Mouse (Mus musculus) adrenal gland, adult (tissue): ENCODE results near the gene Mdm4.
"Not testable (repeated sequence)": the region's sequence is repeated elsewhere in the genome, so short reads cannot be mapped to it uniquely, and the experiment has no call there.

ENCODE experiments used
- DNase-seq, 2 experiments: peaks; one replicate each; pipeline ENCODE4 v3.0.0; 2022 to 2023; ENCODE audit warnings: low spot score in 1 of 2; ENCODE audit not compliant: inconsistent age in 2 of 2

Gene Mdm4

DNA sequence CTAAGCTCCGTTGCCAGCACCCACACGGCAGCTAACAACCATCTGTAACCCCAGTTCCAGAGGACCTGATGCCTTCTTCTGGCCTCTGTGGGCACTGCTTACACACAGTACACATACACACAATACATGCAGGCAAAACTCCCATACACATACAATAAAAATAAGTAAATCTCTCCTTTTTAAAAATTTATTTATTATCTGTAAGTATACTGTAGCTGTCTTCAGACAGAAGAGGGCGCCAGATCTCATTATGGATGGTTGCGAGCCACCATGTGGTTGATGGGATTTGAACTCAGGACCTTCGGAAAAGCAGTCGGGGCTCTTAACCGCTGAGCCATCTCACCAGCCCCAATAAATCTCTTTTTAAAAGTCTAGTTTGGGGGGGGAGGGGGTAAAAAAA lies 9.0 kb downstream of the Mdm4 start:
- no peak for DNase-seq

- peak in 1 of 2 experiments; percentile 52 for DNase-seq
These were observed 10.0 kb downstream of the Mdm4 start for GRCm38 (mm10) chr1:133020137-133020894.

DNA sequence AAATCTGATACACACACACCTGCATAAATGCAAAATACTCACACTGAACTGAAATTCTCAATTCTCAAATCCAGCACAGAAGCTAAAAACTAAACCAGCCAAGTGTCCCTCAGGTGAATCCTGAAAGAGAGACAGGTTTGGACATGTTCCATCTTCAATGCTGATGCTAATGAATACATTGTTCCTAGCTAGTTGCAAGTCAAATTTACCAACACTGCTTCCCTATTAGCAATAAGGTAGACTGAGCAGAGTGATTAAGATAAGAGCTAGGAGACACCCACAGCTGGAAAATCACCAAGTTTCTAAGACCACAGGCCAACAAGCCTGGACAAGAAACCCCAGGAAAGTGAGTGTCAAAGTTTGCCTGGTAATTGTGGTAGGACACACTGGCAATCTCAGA lies 11.0 kb downstream of the Mdm4 start:
- no peak for DNase-seq

GRCm38 (mm10) chr1:133018580-133018979 lies 11.8 kb downstream of the Mdm4 start:
- DNase-seq = no peak

DNA sequence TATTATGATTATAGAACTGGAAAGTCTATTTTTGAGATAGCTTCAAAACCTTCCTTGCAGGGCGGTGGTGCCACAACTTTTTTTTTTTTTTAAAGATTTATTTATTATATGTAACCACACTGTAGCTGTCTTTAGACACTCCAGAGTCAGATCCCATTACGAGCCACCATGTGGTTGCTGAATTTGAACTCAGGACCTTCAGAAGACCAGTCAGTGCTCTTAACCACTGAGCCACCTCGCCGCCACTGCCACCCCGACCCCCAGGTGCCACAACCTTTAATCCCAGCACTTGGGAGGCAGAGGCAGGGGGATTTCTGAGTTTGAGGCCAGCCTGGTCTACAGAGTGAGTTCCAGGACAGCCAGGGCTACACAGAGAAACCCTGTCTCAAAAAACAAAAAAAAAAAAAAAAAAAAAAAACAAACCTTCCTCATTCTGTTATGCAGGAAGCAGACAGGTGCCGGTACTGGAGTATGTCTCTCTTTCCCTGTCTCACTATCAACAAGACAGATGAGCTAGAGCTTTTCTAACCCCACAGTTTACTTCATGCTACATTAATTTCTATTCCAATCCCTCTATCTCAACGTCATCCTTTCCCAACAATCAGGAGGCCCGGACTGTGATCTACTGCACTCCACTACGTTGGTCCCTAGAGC lies 13.5 kb downstream of the Mdm4 start:
- DNase-seq = no peak

GRCm38 (mm10) chr1:133014196-133014595 lies 16.2 kb downstream of the Mdm4 start:
- no peak for DNase-seq

- no peak for DNase-seq
These were observed 17.0 kb downstream of the Mdm4 start for GRCm38 (mm10) chr1:133013331-133013730.

DNA sequence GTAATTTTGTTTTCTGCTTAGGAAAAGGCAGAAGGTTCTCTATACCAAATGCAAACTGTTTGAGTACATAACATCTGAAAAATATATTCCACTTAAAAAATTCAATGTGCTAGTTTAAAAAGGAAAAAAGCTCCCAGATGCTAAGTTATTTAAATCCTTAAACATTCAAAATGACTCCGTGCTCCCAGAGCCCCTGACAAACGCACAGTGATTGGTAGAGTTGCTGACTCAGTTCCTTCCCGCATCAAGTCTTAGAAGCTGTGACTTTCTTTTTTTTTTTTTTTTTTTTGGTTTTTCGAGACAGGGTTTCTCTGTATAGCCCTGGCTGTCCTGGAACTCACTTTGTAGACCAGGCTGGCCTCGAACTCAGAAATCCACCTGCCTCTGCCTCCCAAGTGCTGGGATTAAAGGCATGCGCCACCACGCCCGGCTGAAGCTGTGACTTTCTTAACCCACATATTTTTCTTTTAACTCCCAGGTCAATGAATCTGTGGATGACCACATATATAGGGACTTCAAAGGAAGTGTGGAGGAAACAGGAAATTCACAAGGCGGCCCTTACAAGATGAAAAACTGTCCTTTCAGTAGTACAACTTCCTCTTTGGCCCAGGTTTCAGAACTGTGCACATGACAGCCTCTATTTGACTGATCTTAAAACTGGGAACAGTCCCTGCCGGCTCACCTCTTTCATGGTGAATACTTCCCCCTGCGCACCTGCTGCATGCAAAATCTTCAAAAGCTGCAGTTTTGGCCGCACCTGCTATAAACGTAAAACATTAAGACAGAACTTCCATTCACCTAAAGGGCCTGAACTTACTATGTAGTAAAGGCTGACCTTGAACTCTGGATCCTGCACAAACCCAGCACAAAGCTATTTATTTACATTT lies 18.2 kb downstream of the Mdm4 start:
- no peak for DNase-seq

- peak; percentile 64 to 82 for DNase-seq
These were observed 23.8 kb downstream of the Mdm4 start for GRCm38 (mm10) chr1:133006571-133006970.

GRCm38 (mm10) chr1:133000347-133000746 lies 30.0 kb downstream of the Mdm4 start:
- no peak for DNase-seq

DNA sequence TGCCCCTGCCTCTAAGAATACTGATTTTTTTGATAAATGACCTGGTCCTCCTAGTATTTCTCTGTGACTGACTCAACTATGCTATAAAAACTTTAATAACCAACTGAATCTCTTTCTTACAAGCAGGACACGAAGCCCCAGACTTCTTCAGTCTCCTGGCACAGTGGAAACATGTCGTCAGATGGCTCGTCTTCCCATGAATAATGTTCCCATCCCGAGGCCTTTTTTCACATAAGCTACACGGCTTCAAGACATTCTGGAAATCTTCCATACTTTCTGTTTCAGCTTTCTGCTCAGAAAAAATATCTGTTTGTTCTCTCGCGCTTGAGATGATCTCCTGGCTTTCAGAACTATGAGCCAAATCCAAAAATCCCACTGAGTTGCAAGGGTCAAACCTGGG lies 38.8 kb downstream of the Mdm4 start:
- no peak for DNase-seq

- DNase-seq = no peak
These were observed 39.6 kb downstream of the Mdm4 start for GRCm38 (mm10) chr1:132990733-132991132.

DNA sequence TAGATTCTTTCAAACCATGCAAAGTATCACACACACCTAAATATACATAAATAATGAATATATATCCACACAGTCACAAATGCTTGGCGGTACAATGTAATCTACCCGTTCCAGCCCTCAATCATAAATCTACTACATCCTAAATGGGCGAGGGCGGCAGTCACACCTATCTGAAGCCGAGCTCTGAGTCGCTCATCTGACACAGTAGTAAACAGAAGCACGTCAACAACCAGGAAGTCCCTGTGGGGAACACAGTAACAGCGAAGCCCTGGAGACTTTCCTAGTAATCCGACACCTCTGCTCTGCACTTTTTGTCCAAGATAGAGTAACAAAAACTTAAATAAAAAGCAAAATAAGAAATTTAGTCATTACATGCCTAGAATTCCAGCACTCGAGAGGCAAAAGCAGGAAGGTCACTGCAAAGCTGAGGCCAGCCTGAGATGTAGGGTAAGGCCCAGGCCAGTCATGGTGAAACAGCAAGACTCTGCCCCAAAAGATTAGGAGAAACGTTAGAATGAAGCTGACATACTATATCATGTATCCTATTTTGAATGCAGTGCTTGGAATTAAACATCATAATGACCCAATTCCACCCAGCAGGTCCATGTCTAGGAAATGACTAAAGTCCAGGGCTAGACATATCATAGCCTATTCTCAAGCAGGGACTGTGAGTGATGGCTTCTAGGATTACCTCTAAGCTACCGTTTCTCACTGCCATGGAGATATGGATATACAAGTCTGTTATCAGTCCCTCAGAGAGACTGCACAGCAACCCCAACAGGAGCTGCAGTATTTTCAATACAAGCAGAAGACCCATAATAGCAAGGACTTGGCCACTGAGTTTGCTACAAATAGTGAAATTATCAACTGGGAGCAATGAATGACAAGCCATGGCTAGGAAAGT lies 41.6 kb downstream of the Mdm4 start:
- DNase-seq = not testable (repeated sequence)

DNA sequence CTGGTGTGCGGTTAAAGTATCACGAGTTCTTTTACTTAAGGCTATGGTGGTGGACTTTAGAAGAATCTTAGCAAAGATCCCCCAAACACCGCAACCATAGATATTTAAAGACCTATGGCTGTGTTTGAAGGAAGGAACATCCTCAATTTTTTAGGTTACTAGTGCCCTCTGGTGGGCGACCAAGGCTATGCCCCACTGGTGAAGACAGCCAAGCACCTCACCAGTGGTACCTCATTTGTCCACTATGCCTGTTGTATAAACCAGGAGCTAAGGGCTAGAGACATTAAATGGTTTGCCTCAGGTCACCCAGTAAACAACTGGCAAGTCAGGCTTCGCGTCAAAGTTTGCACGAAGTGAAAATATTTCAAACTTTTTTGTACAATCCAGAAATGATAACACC lies 47.6 kb downstream of the Mdm4 start:
- DNase-seq = peak; percentile 39 to 77

DNA sequence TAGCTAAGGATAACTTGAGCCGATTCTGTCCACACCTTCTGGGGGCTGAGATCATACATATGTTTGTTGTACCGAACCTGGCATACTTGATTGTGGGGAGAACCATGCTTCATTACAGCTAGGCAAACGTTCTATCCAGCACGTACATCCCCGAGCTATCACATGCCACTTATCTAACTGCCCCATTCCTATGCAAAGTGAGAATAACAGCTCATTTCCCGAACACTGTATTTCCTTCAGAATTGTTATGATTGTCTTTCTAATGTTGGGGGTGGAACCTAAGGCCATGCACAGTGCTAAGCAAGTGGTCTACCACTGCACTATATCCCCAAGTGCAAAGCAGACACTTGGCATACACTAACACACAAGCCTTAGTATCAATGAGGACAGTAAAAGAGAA lies 49.1 kb downstream of the Mdm4 start:
- DNase-seq = no peak

GRCm38 (mm10) chr1:132977402-132977801 lies 53.0 kb downstream of the Mdm4 start:
- peak in 1 of 2 experiments; percentile 52 for DNase-seq

DNA sequence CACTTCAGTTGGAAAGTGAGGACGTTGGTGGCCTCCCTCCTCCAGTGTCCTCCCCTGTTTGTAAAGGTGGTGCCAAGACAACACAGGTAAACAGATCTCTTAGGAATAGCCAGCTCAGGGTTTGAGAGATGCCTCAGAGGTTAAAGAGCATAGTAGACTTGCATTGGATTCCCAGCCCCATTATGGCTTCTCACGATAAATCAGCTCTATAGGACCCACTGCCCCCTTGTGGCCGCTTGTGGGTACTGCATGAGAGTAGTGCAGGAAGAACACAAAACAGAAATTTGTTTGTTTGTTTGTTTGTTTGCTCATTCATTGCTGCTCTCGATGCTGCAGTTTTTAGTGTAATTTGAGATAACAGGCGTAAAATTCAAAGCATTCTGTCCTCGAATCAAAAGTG lies 61.7 kb downstream of the Mdm4 start:
- peak; percentile 40 to 82 for DNase-seq

DNA sequence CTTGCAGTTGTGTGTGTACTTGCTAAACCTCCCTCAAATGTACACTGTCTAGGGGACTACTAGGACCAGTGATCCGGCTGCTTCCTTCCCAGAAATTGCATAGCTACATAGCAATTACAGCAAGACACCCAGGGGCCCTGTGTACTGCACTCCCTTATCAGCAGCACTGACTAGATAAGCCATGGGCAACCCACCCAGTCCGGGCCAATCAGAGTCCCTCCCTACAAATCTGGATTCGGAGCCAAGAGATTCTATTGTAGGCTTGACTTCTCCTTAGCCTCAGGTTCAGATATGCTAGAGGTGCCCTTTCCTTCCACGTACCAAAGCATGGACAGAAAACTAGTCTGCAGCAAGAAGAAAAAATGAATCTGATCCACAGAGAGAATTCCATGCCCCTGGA lies 65.7 kb downstream of the Mdm4 start:
- no peak for DNase-seq

GRCm38 (mm10) chr1:132964106-132964505 lies 66.3 kb downstream of the Mdm4 start:
- DNase-seq = peak; percentile 41 to 69

DNA sequence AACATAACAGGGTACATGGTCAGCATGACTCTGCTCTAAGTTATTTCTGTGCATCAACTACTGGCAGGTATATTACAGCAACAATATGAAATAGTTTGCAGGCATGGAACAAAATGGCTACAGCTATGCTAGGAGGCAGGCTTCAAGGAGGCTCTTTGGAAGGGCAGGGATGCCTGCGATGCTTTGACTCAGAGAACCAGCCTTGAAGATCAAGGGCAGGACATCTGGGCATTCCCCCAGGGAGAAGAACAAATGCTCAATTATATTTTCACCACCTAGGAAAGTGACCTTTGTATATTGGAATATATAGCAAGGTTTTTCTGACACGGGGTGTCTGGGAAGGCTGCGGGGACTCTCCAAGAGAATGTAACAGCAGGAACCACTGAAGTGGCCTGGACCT lies 68.6 kb downstream of the Mdm4 start:
- DNase-seq = peak; percentile 54 to 71

DNA sequence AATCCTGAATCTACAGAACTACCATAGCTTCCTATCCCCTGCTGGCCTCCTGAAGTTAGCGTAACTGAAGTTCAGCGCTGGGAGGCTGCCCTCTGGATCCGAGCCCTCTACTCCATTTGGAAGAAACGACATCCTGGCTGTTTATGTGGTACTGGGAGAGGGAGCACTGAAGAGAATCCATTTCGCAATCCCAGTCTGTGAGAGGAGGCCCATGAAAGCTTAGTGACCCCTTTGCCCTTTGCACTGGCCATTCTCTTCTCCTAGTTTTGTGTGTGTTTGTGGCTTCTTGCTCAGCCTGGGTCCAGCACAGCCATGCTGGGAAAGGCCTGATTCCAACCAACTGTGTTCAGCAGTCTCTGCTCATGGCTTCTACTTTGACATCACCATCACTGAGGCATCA lies 73.6 kb downstream of the Mdm4 start:
- DNase-seq = no peak
